Mouse (Mus musculus): ENCODE measurements around the gene Ufd1.

Ufd1 gene

GRCm38 (mm10) chr16:18884044-18884443 is 72.5 kb downstream of the Ufd1 start:
- in situ Hi-C loops (cut with MboI, MseI) = loop anchor here (10.0 kb wide), 1 partner anchor 61 kb away; no protein-coding TSS in a partner anchor
